Mouse (Mus musculus): ENCODE measurements around the gene Ube3a.

The Ube3a gene

GRCm38 (mm10) chr7:59228045-59228865, at the start of gene Ube3a:
TSS of gene Ube3a (plus strand) at chr7:59228750.
- peak; percentile 95 for DNase-seq (ENCODE audit: low read depth)

- no peak for DNase-seq (ENCODE audit: low read depth)
Observed at GRCm38 (mm10) chr7:59192831-59193230, 35.7 kb upstream of the Ube3a start.

DNA sequence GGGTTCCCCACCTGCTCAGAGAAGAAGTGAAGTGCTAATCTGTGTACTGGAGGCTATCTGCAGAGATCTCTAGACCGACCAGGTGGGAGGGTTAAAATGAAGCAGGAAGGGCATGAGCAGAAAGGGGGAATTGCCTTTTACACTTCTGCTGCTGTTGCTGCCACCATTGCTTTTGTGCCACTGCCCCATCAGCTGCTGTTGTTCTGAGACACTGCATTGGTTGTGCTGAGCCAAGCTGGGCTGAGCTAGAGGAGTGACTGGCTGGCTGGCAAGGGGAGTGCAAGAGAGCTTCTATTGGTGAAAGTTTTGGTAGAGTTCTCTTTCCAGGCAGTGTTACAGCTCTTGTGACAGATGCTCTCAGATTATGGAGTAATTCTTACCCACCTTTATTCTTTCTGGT, 13.6 kb upstream of the Ube3a start:
- no peak for DNase-seq (ENCODE audit: low read depth)

DNA sequence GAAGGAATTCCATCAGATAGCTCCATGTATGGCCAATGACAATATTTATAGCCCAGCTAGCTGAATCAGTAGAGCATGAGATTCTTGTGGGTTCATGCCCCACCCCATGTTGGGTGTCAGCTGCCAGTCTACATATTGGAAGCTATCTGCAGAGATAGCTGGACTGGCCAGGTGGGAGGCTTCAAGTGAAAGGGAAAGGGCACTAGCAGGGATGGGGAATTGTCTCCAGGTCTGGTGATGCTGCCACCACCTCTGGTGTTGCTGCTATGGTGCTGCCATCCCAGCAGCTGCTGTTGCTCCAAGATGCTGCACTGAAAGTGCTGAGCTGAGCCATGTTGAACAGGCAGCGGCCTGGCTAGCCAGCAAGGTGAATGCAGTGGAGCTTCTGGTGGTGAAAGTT, 7.3 kb upstream of the Ube3a start:
- no peak for DNase-seq (ENCODE audit: low read depth)

DNA sequence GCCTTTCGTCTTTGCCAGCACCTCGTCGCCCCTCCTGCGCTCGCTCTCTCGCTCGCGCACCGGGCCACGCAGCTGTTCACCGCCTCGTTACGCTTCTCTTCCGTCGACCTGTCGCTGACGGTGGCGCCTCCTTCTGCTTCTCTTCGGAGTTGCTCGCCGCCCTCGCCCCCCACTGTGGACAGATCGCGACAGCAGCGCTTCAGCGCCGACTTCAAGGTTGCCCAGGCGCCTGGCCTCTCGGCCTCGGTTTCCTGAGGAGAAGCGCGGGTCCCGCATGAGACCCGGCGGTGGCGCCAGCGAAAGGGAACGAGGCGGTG, 274 bp downstream of the Ube3a start:
- DNase-seq (ENCODE audit: low read depth): no peak

DNA sequence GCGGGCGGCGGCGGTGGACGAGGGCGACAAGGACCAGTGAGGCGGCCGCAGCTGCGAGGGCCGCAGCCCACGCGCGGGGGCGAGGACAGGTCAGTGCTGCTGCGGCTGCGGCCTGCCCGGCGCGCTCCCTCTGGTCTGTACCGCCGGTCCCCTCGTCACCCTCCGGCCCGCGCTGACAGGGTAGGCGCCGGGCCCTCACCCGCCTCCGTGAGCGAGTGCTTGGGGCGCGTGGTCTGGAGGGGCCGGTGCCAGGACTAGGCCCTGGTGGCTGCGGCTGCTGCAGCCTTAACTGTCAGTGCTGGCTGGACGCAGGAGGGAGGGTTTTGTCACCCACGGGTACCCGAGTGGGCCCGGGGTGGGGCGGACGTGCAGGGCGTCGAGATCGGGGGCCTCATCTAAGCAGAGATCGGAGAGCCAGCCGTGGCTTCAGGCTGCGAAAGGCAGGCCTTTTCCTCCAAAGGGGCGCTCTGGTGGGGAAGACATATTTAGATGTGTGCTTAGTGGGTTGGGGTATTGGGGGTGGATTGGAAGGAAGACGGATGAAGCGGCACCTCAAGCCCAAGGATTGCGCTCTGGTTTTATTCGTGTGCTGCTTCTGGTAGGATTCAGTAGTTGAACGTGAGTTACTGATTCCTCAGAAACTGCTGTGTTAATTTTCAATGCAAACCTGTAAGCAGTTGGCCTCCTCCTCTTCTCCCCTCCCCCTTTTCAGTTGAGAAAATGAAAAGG, 797 bp downstream of the Ube3a start:
- DNase-seq (ENCODE audit: low read depth): peak; percentile 67

- DNase-seq (ENCODE audit: low read depth): peak; percentile 59
Observed at GRCm38 (mm10) chr7:59230304-59230703, 1.8 kb downstream of the Ube3a start.

DNA sequence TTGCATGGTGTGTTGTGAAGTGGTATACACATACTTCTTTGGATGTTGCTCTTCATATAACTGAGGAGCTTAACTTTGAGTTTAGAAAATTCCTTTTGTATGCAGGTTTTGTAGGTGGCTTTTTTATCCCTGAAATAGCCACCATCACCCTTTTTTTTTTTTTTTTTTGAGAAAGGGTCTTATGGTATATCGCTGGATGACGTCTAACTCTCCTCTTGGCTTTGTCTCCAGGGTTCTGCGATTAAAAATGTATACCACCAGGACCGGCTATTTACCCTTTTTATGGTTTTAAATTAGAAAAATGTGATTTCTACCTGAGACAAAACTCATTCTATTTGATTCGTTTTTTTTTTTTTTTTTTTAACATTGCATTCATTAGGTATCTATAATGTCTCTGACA, 2.2 kb downstream of the Ube3a start:
- no peak for DNase-seq (ENCODE audit: low read depth)

- peak; percentile 40 for DNase-seq (ENCODE audit: low read depth)
Observed at GRCm38 (mm10) chr7:59231960-59232359, 3.4 kb downstream of the Ube3a start.

DNA sequence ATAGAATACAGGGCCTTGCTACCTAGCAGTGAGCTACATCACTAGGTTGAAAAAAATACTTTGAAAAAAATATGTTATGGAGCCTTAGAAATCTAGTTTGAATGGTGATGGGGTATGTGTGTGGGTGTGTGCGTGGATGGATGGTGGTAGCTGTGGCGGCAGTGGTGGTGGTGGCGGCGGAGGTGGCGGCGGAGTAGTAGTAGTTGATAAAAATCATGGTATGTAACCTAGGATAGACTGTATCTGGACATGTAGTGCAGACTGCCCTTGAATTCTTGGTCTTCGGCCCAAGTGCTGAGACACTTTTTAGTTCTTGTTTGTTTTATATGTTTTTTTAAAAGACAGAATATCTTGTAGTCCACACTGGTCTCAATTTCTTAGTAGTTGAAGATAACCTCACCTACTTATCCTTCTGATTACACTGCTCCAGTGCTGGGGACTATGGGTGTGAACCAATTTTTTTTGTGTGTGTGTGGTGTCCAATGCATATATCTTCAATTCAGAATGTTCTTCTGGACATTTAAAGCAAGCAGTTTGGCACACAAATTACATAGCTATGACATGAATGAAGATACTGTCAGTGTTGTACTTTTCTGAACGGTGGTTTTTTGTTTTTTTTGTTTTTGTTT, 6.3 kb downstream of the Ube3a start:
- DNase-seq (ENCODE audit: low read depth): no peak

GRCm38 (mm10) chr7:59243257-59243656, 14.7 kb downstream of the Ube3a start:
- DNase-seq (ENCODE audit: low read depth): no peak

- peak; percentile 39 for DNase-seq (ENCODE audit: low read depth)
Observed at GRCm38 (mm10) chr7:59245541-59245940, 17.0 kb downstream of the Ube3a start.

GRCm38 (mm10) chr7:59253373-59253772, 24.8 kb downstream of the Ube3a start:
- DNase-seq (ENCODE audit: low read depth): no peak

DNA sequence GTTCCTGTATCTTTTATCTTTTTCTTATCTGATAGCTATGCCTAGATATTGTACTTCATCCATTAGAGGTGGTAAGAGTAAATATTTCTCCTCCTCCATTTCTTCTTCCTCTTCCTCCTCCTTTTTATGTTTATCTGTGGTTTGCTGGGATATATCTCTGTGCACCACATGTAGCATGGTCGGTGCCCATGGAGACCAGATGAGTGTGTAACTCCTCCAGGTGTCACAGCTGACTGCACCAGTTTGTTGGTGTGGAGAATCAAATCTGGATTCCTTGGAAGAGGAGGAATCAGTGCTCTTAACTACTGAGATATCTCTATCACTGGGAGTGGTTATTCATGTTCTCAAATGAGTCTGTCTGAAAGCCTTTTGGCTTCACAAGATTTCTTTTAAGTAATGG, 37.0 kb downstream of the Ube3a start:
- DNase-seq (ENCODE audit: low read depth): no peak

DNA sequence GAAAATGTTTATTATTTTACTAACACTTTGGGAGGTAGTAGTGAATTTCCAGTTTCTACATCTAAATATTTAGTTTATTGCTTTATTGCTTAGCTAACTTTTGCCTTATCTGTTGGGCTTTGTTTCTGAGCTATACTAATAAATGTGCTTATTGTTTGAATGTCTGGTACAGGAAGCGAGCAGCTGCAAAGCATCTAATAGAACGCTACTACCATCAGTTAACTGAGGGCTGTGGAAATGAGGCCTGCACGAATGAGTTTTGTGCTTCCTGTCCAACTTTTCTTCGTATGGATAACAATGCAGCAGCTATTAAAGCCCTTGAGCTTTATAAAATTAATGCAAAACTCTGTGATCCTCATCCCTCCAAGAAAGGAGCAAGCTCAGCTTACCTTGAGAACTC, 43.2 kb downstream of the Ube3a start:
- no peak for DNase-seq (ENCODE audit: low read depth)

- no peak for DNase-seq (ENCODE audit: low read depth)
Observed at GRCm38 (mm10) chr7:59312576-59312975, 84.0 kb downstream of the Ube3a start.

DNA sequence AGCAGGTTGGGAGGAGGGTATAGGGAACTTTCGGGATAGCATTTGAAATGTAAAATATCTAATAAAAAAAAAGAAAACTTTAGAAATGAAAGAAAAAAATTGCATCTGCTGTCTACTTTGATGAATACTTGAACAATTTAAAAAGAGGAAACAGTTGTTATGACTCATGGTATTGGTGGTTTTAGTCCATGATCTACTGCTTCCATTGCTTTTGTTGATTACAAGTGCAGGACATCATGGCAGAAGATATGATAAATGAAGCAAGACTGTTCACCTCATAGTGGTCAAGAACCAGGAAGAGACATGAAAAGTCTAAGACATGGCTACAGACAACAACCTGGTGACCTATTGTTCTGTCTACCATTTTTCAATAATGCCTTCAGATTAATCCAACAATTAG, 94.2 kb downstream of the Ube3a start:
- peak; percentile 75 for DNase-seq (ENCODE audit: low read depth)

Measured in 416B (cell line).